Comparison of ENCODE assay signal across 11 mouse cellular contexts in the genomic region with DNA sequence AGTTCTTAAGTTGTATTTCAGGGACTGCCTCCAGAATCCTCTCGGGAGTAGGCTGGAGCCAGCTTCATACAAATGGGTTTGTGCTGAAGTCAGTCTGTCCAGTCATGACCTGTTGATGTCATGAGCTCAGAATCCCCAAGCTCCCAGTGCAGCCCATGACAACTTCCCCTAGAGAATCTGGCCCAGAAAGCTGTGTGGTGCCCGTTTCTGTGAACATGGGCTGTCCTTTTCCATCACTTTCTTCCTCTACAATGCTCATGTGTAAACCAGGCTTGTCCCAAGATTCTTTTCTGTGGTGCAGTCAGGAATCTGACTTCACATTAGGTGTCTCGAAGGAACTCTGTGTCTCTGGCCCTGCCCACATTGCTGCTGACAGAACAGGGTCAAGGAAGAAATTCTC. TPM values are rescaled to one million over a fixed set of nuclear protein-coding genes. Genes with fewer than 3 reads are reported as not detected.
DNase-seq lines count a peak whose midpoint lies in the region; ATAC-seq and TF ChIP-seq lines count a peak whose summit lies in the region.
"Had no signal": no experiment of that assay in that cellular context is flagged by ENCODE, and none has a peak within 500 bp of the region (broad histone marks: within the 10 kb centered on the region; RNA-seq: fewer than 3 reads in every experiment).

No protein-coding gene starts in this region.

- 38% methylated on average over 3 of the region's 3 CpGs for WGBS in intestine, embryonic 15.5 days
- WGBS in intestine, postnatal 0 days: 40% methylated on average over 3 of the region's 3 CpGs
- 43% methylated on average over 3 of the region's 3 CpGs for WGBS in liver, embryonic 12.5 days (ENCODE audit: insufficient replicate concordance)

- intact Hi-C loops in heart, postnatal 14 days (cut with DNase I): no loop called here
- intact Hi-C loops in left cerebral cortex, postnatal 36 days (cut with DNase I): no loop called here

- H3K9me3 ChIP-seq in intestine, embryonic 15.5 days: no peaks in the 10 kb centered on the region
- H3K9me3 ChIP-seq in intestine, postnatal 0 days (ENCODE audit: control insufficient read depth): no peaks in the 10 kb centered on the region
- H3K9me3 ChIP-seq in liver, embryonic 12.5 days (replicated peaks): no peaks in the 10 kb centered on the region

- H3K4me2 ChIP-seq in intestine, embryonic 15.5 days (replicated peaks): no peak overlapping the region
- H3K4me2 ChIP-seq in intestine, postnatal 0 days (replicated peaks; ENCODE audit: low read depth): no peak overlapping the region
- H3K4me2 ChIP-seq in liver, embryonic 12.5 days: no peak overlapping the region
- H3K4me2 ChIP-seq: midbrain, embryonic 11.5 days had no signal

- no peaks in the 10 kb centered on the region for H3K36me3 ChIP-seq in intestine, embryonic 15.5 days
- H3K36me3 ChIP-seq in intestine, postnatal 0 days (ENCODE audit: control insufficient read depth, insufficient read depth): no peaks in the 10 kb centered on the region
- H3K36me3 ChIP-seq in liver, embryonic 12.5 days: no peaks in the 10 kb centered on the region

- peak; percentile 49 for DNase-seq in fibroblast of lung, adult 2 months (ENCODE audit: low read depth)
- peak; percentile 63 to 66 for DNase-seq in heart, postnatal 14 days
- DNase-seq in lung, postnatal 25 days (ENCODE audit: low spot score): peak; percentile 38
- no peak for DNase-seq in left cerebral cortex, postnatal 36 days (ENCODE audit: low spot score in 2 of 2)
- DNase-seq in layer of hippocampus, adult 8-10 months (ENCODE audit: low spot score in 2 of 2): no peak
- DNase-seq: retina, postnatal 1 day had no signal

- H3K4me1 ChIP-seq in intestine, embryonic 15.5 days (replicated peaks): peaks cover 5% of the 10 kb centered on the region; the same call in 1 of the 2 replicates
- no peaks in the 10 kb centered on the region for H3K4me1 ChIP-seq in intestine, postnatal 0 days (replicated peaks; ENCODE audit: control insufficient read depth, insufficient read depth, low read length)
- no peaks in the 10 kb centered on the region; the same call in 1 of the 2 replicates for H3K4me1 ChIP-seq in liver, embryonic 12.5 days

- 0 out of 2 replicates have a peak overlapping the region, but pooled peaks have one; percentile 27 for H3K27ac ChIP-seq in intestine, embryonic 15.5 days
- H3K27ac ChIP-seq in intestine, postnatal 0 days (ENCODE audit: low read depth, low read length): no peak overlapping the region
- H3K27ac ChIP-seq in liver, embryonic 12.5 days: no peak overlapping the region

- H3K27me3 ChIP-seq in intestine, embryonic 15.5 days (replicated peaks): no peaks in the 10 kb centered on the region
- no peaks in the 10 kb centered on the region for H3K27me3 ChIP-seq in intestine, postnatal 0 days (replicated peaks; ENCODE audit: control insufficient read depth, insufficient read depth, low read length)
- H3K27me3 ChIP-seq in liver, embryonic 12.5 days (replicated peaks): no peaks in the 10 kb centered on the region

- no peak for ATAC-seq in intestine, embryonic 15.5 days
- no peak for ATAC-seq in intestine, postnatal 0 days
- ATAC-seq in liver, embryonic 12.5 days: no peak
- ATAC-seq: forebrain, embryonic 14.5 days had no signal

- no peak for TF ChIP-seq CTCF in intestine, postnatal 0 days (IDR thresholded peaks at IDR 0.05; ENCODE audit: low read depth)

- no peak overlapping the region for H3K4me3 ChIP-seq in intestine, embryonic 15.5 days (replicated peaks)
- no peak overlapping the region for H3K4me3 ChIP-seq in intestine, postnatal 0 days (ENCODE audit: low read depth, low read length)
- H3K4me3 ChIP-seq in liver, embryonic 12.5 days: no peak overlapping the region

- H3K9ac ChIP-seq in intestine, embryonic 15.5 days: no peak overlapping the region
- no peak overlapping the region for H3K9ac ChIP-seq in intestine, postnatal 0 days (ENCODE audit: low read depth, low read length)
- H3K9ac ChIP-seq in liver, embryonic 12.5 days: no peak overlapping the region

RNA-seq across cellular contexts. Expression of a gene that starts 10.0 kb away (rescaled TPM):
- 48.3 and 50.1 TPM in 2 replicates for polyA plus RNA-seq in intestine, embryonic 15.5 days (2015; fragmentation: Nextera tagmentation; extraction: Ambion mirVana)
- 32.1 TPM in 2 replicates for polyA plus RNA-seq in intestine, postnatal 0 days (2015; fragmentation: Nextera tagmentation; extraction: Ambion mirVana)
- total RNA-seq in heart, postnatal 14 days (2021): 10 to 100 TPM; 35.9 to 36.9 TPM
- total RNA-seq in left cerebral cortex, postnatal 36 days (2021): 10 to 100 TPM; 11.1 to 16.7 TPM
- polyA plus RNA-seq in liver, embryonic 12.5 days (2016; fragmentation: Nextera tagmentation; extraction: Ambion mirVana): 16.0 and 16.2 TPM in 2 replicates
- total RNA-seq in layer of hippocampus, adult 8-10 months (2022): 10 to 100 TPM; 12.2 to 46.9 (median 26.6) TPM

Comparison
In these comparisons a context has a peak if more than half of its experiments do, and no peak if none do; other contexts are left out.
1. DNase-seq: peak in fibroblast of lung, adult 2 months (single experiment), heart, postnatal 14 days (2 of 2) and lung, postnatal 25 days (single experiment); none in left cerebral cortex, postnatal 36 days (0 of 2) and layer of hippocampus, adult 8-10 months (0 of 2).